Mouse (Mus musculus) liver, postnatal 0 days (tissue): ENCODE results near the gene Ccdc162. TPM values are rescaled to one million over a fixed set of nuclear protein-coding genes. Genes with fewer than 3 reads are reported as not detected.

Experiments used
- ATAC-seq: fragments of 200-750 bp; cut with Nextera tagmentation; 2 replicates; pipeline ENCODE4 v1.8.0; 2017; ENCODE audit warnings: mild to moderate bottlenecking, moderate library complexity
- DNase-seq: peaks from one replicate; pipeline ENCODE4 v3.0.0-alpha.2; 2016
- H3K27ac ChIP-seq: fragments of 300-500 bp; sonication (generic); 2 replicates; pipeline ENCODE4 v1.5.1; 2014; ENCODE audit warnings: antibody characterized with exemption, moderate library complexity, mild to moderate bottlenecking, low read depth
- H3K27me3 ChIP-seq: fragments of 300-500 bp; sonication (generic); 2 replicates; pipeline ENCODE4 v1.6.1; 2014; ENCODE audit warnings: low read length, control low read depth, mixed read lengths; ENCODE audit not compliant: insufficient read depth
- H3K36me3 ChIP-seq: fragments of 300-500 bp; sonication (generic); replicated peaks from 2 replicates; pipeline ENCODE4 v1.6.1; 2014; ENCODE audit warnings: mild to moderate bottlenecking, control low read depth, low read length, moderate library complexity, mixed read lengths; ENCODE audit not compliant: insufficient read depth
- H3K4me1 ChIP-seq: fragments of 300-500 bp; sonication (generic); 2 replicates; pipeline ENCODE4 v1.6.1; 2014; ENCODE audit warnings: antibody characterized with exemption, mild to moderate bottlenecking, control low read depth; ENCODE audit not compliant: insufficient read depth
- H3K4me2 ChIP-seq: fragments of 300-500 bp; sonication (generic); 2 replicates; pipeline ENCODE4 v1.6.1; 2014; ENCODE audit warnings: low read depth, mild to moderate bottlenecking, low read length, moderate library complexity, mixed read lengths
- H3K4me3 ChIP-seq: fragments of 300-500 bp; sonication (generic); 2 replicates; pipeline ENCODE4 v1.5.1; 2014; ENCODE audit warnings: low read depth, low read length
- H3K9ac ChIP-seq: fragments of 300-500 bp; sonication (generic); replicated peaks from 2 replicates; pipeline ENCODE4 v1.6.1; 2014; ENCODE audit warnings: mild to moderate bottlenecking, moderate library complexity
- H3K9me3 ChIP-seq: fragments of 300-500 bp; sonication (generic); 2 replicates; pipeline ENCODE4 v1.6.1; 2016; ENCODE audit warnings: mild to moderate bottlenecking, control low read depth, low read length, mixed read lengths
- CTCF ChIP-seq: sonication (generic); IDR thresholded peaks from 2 replicates; pipeline ENCODE4 v1.5.1; 2016; ENCODE audit warnings: antibody characterized with exemption, low read depth
- EP300 ChIP-seq: IDR thresholded peaks from 2 replicates; pipeline ENCODE4 v1.6.1; 2016; ENCODE audit warnings: antibody characterized with exemption, low read depth, mild to moderate bottlenecking
- WGBS: fragments of 180-500 bp; shearing (Covaris S2); extraction: QIAGEN DNeasy Blood & Tissue Kit; methylation state at CpG from one replicate; pipeline ENCODE4 v1.1.7; 2014; ENCODE audit not compliant: insufficient replicate concordance; 5-methylcytosine and 5-hydroxymethylcytosine counted together
- microRNA-seq: library from miRNA; unstranded; fragments of <30 nt; microRNA quantifications from one replicate; pipeline ENCODE4, GENCODE M21; 2016
- polyA plus RNA-seq: library from polyadenylated mRNA; unstranded; fragments of >200 nt; fragmentation: Nextera tagmentation; extraction: Ambion mirVana; gene quantifications from 2 replicates; pipeline ENCODE4 v1.2.1, GENCODE M21; 2015

Gene Ccdc162
- polyA plus RNA-seq, 1 experiment from 2014 or later, result 0.62 TPM

DNA sequence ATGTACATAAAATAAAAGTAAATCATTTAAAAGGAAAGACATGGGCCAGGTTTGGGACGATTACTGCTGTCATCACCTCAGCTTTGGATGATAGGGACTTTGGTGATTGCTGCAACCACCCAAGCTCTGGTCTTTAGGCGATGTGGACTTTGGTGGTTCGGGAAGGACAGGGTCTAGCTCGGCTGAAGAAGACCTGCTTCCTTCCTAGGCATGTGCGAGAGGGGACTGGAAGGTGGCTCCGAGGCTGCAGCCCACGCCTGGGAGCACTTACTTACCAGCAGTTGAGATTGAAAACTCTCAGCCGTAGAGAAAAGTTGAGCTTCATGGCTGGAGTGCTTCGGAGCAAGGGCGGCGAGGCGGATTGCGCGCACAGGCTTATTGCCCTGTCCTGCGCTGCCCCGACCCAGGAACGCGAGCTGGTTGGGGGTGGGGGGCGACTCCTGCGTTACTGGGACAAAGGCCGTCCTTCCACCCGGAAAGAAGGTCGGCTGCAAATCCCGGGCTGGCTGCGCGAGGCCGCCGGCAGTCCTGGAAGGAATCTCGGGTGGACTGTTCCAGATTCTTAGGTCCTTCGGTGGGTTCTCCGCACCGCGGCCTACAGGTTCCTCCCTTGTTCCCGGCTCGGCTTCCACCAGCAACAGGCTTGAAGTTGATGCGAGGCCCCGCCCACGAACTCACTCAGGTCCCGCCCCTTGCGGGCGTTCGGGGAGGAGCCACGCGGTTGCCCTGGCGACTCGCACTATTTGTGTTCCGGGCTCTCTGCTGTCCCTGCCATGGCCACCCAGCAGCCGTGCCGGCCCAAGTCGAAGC, 226.5 kb downstream of the Ccdc162 start, which contains the start of the genes Smpd2 and Ppil6:
TSS of gene Smpd2 (minus strand) at position 662 of the 810 bp plus-strand sequence.
TSS of gene Ppil6 (plus strand) at position 732 of the 810 bp plus-strand sequence.
- Histone ChIP-seq H3K4me2 (peak within 1 kb of the TSS; percentile 93), H3K4me1 (peaks cover 18% of the 10 kb centered on the region), H3K27me3 (no peaks in the 10 kb centered on the region), H3K9ac (peak within 1 kb of the TSS; percentile 66), H3K4me3 (peak within 1 kb of the TSS; percentile 52), H3K27ac (peak within 1 kb of the TSS; percentile 67), H3K9me3 (no peaks in the 10 kb centered on the region), H3K36me3 (peaks cover 19% of the 10 kb centered on the region)
- WGBS, result 1% methylated on average over 48 of the region's 50 CpGs
- ATAC-seq, result peak; percentile 92
- TF ChIP-seq CTCF (no peak), EP300 (no peak)
- DNase-seq, result peak; percentile 95

DNA sequence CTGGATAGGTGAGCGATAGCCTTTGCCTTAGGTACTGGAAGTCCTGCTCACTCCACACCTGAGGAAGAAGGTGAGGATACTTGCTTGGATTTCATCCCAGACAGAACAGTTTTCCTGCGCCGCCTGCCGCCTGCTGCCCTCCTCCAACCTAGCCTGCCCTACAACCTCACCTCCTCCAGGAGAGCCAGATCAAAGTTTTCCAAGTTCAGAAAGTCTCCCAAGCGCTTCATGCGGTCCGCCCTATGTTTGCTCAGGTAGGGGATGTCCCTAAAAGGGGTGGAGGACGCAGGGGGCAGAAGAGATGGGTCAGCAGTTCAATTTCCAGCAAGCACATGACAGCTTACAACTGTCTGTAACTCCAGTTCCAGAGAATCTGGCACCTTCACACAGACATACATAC, 227.1 kb downstream of the Ccdc162 start:
- DNase-seq (no peak), ATAC-seq (peak; percentile 47)
- whole genome bisulfite sequencing, result 50% methylated on average over 8 of the region's 8 CpGs
- peak overlapping the region; percentile 67; the same call in 1 of the 2 replicates for H3K27ac ChIP-seq
- H3K27me3 ChIP-seq, result no peaks in the 10 kb centered on the region
- peak overlapping the region; percentile 93 for H3K4me2 ChIP-seq
- H3K36me3 ChIP-seq, result peaks cover 19% of the 10 kb centered on the region
- H3K9me3 ChIP-seq, result no peaks in the 10 kb centered on the region
- peak overlapping the region; percentile 52 for H3K4me3 ChIP-seq
- TF ChIP-seq CTCF, result 0 out of 2 replicates have a peak, but pooled peaks have one; percentile 9
- TF ChIP-seq EP300, result no peak
- H3K4me1 ChIP-seq, result peaks cover 18% of the 10 kb centered on the region
- peak overlapping the region; percentile 66 for H3K9ac ChIP-seq

DNA sequence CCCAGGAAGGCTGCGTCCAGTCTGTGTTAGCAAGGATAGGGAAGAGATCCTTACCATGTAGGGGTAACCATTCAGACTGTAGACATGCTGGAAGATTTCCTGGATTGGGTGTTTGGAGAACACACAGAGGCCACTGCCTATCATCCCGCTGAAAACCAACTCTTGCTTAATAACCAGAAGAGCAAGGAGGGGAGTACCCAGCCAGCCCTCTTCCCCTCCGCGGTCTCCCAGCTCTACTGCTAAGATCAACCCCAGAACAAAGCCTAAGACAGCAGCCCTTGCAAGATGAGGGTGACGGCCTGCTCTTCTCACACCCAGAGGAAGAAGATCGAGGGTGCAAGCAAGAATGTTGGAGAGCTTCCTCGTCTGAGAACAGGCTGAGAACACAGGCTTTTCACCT, 227.6 kb downstream of the Ccdc162 start:
- DNase-seq (no peak), ATAC-seq (no peak)
- H3K27ac ChIP-seq, result 0 out of 2 replicates have a peak overlapping the region, but pooled peaks have one; percentile 67
- H3K36me3 ChIP-seq, result peaks cover 19% of the 10 kb centered on the region
- H3K9me3 ChIP-seq, result no peaks in the 10 kb centered on the region
- peak overlapping the region; percentile 52 for H3K4me3 ChIP-seq
- TF ChIP-seq CTCF (no peak), EP300 (no peak)
- H3K4me1 ChIP-seq, result peaks cover 18% of the 10 kb centered on the region
- H3K27me3 ChIP-seq, result no peaks in the 10 kb centered on the region
- peak overlapping the region; percentile 93 for H3K4me2 ChIP-seq
- peak overlapping the region; percentile 66; the same call in 1 of the 2 replicates for H3K9ac ChIP-seq
- WGBS, result 32% methylated on average over 7 of the region's 7 CpGs

Small RNAs within 50 kb of the gene (microRNA-seq; reads per million reads assigned to microRNA genes)
- not detected for gene Mir3473b

Other genes with a start within 250 kb of the Ccdc162 start
- gene Mical1, start 240.3 kb downstream of the Ccdc162 start, polyA plus RNA-seq, result 4.3 TPM in 2 replicates
- 17.9 and 19.7 TPM in 2 replicates for gene Smpd2, start 226.3 kb downstream of the Ccdc162 start, polyA plus RNA-seq
- 0.22 and 0.25 TPM in 2 replicates for gene Ppil6, start 226.2 kb downstream of the Ccdc162 start, polyA plus RNA-seq
- gene Cd164, start 197.2 kb downstream of the Ccdc162 start, polyA plus RNA-seq, result 77.8 and 93.3 TPM in 2 replicates
- gene Cep57l1, start 93.2 kb upstream of the Ccdc162 start, polyA plus RNA-seq, result 6.3 and 7.0 TPM in 2 replicates
- gene Sesn1, start 93.3 kb upstream of the Ccdc162 start, polyA plus RNA-seq, result 15.8 and 16.4 TPM in 2 replicates